Mouse (Mus musculus) heart, adult 2 months (tissue): ENCODE data around the gene Grhl3. TPM values are rescaled to one million over a fixed set of nuclear protein-coding genes. Genes with fewer than 3 reads are reported as not detected.

Source experiments
- DNase-seq, 2 experiments: peaks; one replicate each; pipeline ENCODE4 v3.0.0; 2021
- H3K27ac ChIP-seq: fragments of 200-600 bp; 2 replicates; pipeline ENCODE4 v1.8.1; 2022
- H3K27me3 ChIP-seq: fragments of 200-500 bp; 2 replicates; pipeline ENCODE4 v1.6.1; 2012; ENCODE audit warnings: mild to moderate bottlenecking, low read length, inconsistent platforms, mixed read lengths; ENCODE audit not compliant: control insufficient read depth, insufficient read depth
- H3K36me3 ChIP-seq: fragments of 200-500 bp; 2 replicates; pipeline ENCODE4 v1.6.1; 2012; ENCODE audit warnings: low read length, inconsistent platforms; ENCODE audit not compliant: control insufficient read depth, insufficient read depth
- H3K4me1 ChIP-seq: fragments of 200-500 bp; 2 replicates; pipeline ENCODE4 v1.6.1; 2011; ENCODE audit warnings: low read length; ENCODE audit not compliant: control insufficient read depth, insufficient read depth
- H3K4me3 ChIP-seq: fragments of 200-600 bp; 2 replicates; pipeline ENCODE4 v1.8.1; 2022
- H3K79me2 ChIP-seq: fragments of 200-500 bp; replicated peaks from 2 replicates; pipeline ENCODE4 v1.6.1; 2012; ENCODE audit warnings: mild to moderate bottlenecking, inconsistent platforms, low read length, moderate library complexity, mixed read lengths; ENCODE audit not compliant: control insufficient read depth, insufficient read depth
- H3K9ac ChIP-seq: fragments of 200-500 bp; 2 replicates; pipeline ENCODE4 v1.6.1; 2012; ENCODE audit warnings: low read depth, mild to moderate bottlenecking, control low read depth, inconsistent platforms, low read length, mixed read lengths
- CTCF ChIP-seq: fragments of 200-600 bp; IDR thresholded peaks from 2 replicates; pipeline ENCODE4 v1.8.1; 2022; ENCODE audit warnings: antibody characterized with exemption, mild to moderate bottlenecking, moderate library complexity
- EP300 ChIP-seq: fragments of 200-500 bp; IDR thresholded peaks from 2 replicates; pipeline ENCODE4 v1.6.1; 2011; ENCODE audit warnings: low read depth, low read length, control low read depth; ENCODE audit not compliant: insufficient read depth
- POLR2A ChIP-seq: fragments of 200-500 bp; IDR thresholded peaks from 2 replicates; pipeline ENCODE4 v1.6.1; 2011; ENCODE audit warnings: mild to moderate bottlenecking, low read depth, low read length, control low read depth; ENCODE audit not compliant: insufficient read depth
- WGBS: fragments of 180-500 bp; shearing (Covaris S2); methylation state at CpG from one replicate; pipeline ENCODE4 v1.1.7; 2018; 5-methylcytosine and 5-hydroxymethylcytosine counted together
- intact Hi-C: fragments of 180-260 bp; cut with DNase I; formaldehyde crosslinking; loops from one replicate; pipeline ENCODE4 v1.15.1; 2025
- polyA plus RNA-seq: library from polyadenylated mRNA; depleted of rRNA; stranded (reverse); fragments of >200 nt; gene quantifications from 2 replicates; pipeline ENCODE4 v1.2.3, GENCODE M21; 2012
- total RNA-seq, 2 experiments: library from RNA; stranded (reverse); gene quantifications; 2 replicates each; pipeline ENCODE4 v1.2.3; 2021

Grhl3 gene
- total and polyA plus RNA-seq, 3 experiments = 0.04 to 0.14 (median 0.08) TPM

DNA sequence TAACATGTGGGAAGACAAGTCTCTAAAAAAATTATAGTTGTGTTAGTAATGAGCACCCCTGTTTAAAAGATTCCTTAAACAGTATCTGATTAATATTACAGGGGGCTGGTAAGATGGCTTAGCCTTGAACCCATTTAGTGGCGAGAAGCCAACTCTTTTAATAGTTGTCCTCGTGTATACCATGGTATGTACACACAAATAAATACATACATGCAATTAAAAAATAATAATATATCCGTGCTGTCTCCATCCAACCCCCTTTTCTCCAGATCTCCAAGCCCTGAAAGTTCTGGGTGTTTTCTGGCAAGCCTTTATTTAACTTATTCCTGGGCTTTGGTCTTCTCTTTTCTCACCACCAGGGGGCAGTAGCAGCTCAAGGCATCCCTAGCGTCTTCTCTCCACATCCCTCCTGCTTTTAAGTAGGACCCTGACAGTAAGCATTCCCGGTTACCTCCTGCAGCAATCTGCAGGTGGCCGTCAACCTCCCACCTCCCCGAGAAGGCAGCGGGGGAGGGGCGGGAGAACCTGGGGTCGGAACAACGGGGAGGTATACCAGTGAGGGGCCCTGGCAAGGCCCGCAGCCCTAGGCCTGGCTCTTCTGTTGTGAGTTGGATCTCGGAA, 64.9 kb downstream of the Grhl3 start:
- intact Hi-C loops = loop anchor here (2.0 kb wide), 1 partner anchor 158 kb away; no protein-coding TSS in a partner anchor
- H3K9ac ChIP-seq = no peak overlapping the region
- H3K36me3 ChIP-seq = no peaks in the 10 kb centered on the region
- H3K79me2 ChIP-seq = no peaks in the 10 kb centered on the region
- H3K27ac ChIP-seq = no peak overlapping the region
- no peaks in the 10 kb centered on the region for H3K4me1 ChIP-seq
- no peaks in the 10 kb centered on the region for H3K27me3 ChIP-seq
- DNase-seq = peak; percentile 44 to 45
- 21% methylated on average over 13 of the region's 13 CpGs for WGBS
- H3K4me3 ChIP-seq = no peak overlapping the region
- 0 out of 2 replicates have a peak, but pooled peaks have one; percentile 14 for TF ChIP-seq EP300
- TF ChIP-seq CTCF = peak; percentile 87
- TF ChIP-seq POLR2A = no peak

GRCm38 (mm10) chr4:135507547-135508350, 65.7 kb downstream of the Grhl3 start:
- no peaks in the 10 kb centered on the region for H3K4me1 ChIP-seq
- H3K4me3 ChIP-seq = peak overlapping the region; percentile 36
- intact Hi-C loops = loop anchor here (2.0 kb wide), 1 partner anchor 159 kb away; no protein-coding TSS in a partner anchor
- H3K36me3 ChIP-seq = no peaks in the 10 kb centered on the region
- H3K27me3 ChIP-seq = no peaks in the 10 kb centered on the region
- no peak overlapping the region for H3K27ac ChIP-seq
- no peak for DNase-seq
- WGBS = 12% methylated on average over 22 of the region's 22 CpGs
- no peak for TF ChIP-seq POLR2A
- TF ChIP-seq CTCF = peak; percentile 77
- no peak for TF ChIP-seq EP300
- no peak overlapping the region for H3K9ac ChIP-seq
- H3K79me2 ChIP-seq = no peaks in the 10 kb centered on the region

DNA sequence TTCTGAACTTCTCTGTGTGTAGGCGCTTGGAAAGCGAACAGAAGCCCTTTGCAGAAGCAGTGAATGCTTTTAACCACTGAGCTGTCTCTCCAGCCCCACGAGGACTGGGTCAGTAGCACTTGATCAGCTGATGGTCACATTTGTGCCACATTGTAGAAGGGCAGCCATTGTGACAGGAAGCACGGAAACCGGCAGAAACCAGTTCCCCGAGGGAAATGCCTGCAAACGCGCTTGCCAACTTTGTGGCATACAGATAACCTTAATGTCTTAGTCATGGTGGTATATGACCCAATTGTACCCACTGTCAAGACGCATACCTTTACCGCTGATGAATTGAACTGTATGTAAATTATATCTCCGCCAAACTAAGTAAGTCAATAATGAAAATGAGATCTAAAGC, 67.6 kb downstream of the Grhl3 start:
- intact Hi-C loops = no loop called here
- no peak for DNase-seq
- Histone ChIP-seq H3K36me3 (no peaks in the 10 kb centered on the region), H3K27ac (no peak overlapping the region), H3K4me1 (no peaks in the 10 kb centered on the region), H3K27me3 (no peaks in the 10 kb centered on the region), H3K79me2 (no peaks in the 10 kb centered on the region), H3K4me3 (no peak overlapping the region), H3K9ac (no peak overlapping the region)
- 59% methylated on average over 11 of the region's 11 CpGs for WGBS
- TF ChIP-seq CTCF = no peak
- TF ChIP-seq POLR2A = no peak
- no peak for TF ChIP-seq EP300

- H3K27me3 ChIP-seq = no peaks in the 10 kb centered on the region
- no peaks in the 10 kb centered on the region for H3K36me3 ChIP-seq
- 46% methylated on average over 4 of the region's 4 CpGs for WGBS
- H3K27ac ChIP-seq = no peak overlapping the region
- DNase-seq = no peak
- H3K4me3 ChIP-seq = no peak overlapping the region
- intact Hi-C loops = no loop called here
- no peak for TF ChIP-seq EP300
- TF ChIP-seq POLR2A = no peak
- H3K9ac ChIP-seq = no peak overlapping the region
- H3K79me2 ChIP-seq = no peaks in the 10 kb centered on the region
- peaks cover 2% of the 10 kb centered on the region; the same call in 1 of the 2 replicates for H3K4me1 ChIP-seq
Measured at GRCm38 (mm10) chr4:135501587-135501986, 71.8 kb downstream of the Grhl3 start.

- intact Hi-C loops = no loop called here
- Histone ChIP-seq H3K27ac (no peak overlapping the region), H3K36me3 (no peaks in the 10 kb centered on the region), H3K9ac (no peak overlapping the region), H3K79me2 (no peaks in the 10 kb centered on the region), H3K4me1 (peaks cover 2% of the 10 kb centered on the region; the same call in 1 of the 2 replicates), H3K4me3 (no peak overlapping the region), H3K27me3 (no peaks in the 10 kb centered on the region)
- DNase-seq = no peak
- 78% methylated on average over 3 of the region's 3 CpGs for WGBS
- TF ChIP-seq CTCF (no peak), EP300 (no peak), POLR2A (no peak)
Measured at GRCm38 (mm10) chr4:135499831-135500230, 73.6 kb downstream of the Grhl3 start.

DNA sequence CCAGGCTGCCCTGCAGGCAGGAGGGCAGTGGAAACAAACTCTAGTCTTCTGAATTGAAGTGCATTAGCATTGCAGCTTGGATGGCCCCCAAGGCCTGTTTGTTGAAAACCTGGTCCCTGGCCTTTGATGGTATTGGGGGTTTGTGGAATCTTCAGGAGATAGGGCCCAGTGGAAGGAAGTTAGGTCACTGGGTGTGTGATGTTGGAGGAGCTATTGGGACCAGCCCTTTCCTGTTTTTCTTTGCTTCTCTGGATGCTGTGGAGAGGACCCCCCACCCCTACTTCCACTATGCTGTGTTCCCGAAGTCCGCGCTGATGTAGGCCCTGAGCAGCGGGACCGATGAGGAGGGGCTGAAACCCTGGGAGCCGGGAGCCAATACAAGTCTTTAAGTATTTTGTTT, 75.3 kb downstream of the Grhl3 start:
- WGBS = 57% methylated on average over 6 of the region's 6 CpGs
- Histone ChIP-seq H3K9ac (no peak overlapping the region), H3K79me2 (no peaks in the 10 kb centered on the region), H3K36me3 (no peaks in the 10 kb centered on the region), H3K27ac (peak overlapping the region; percentile 21), H3K4me3 (no peak overlapping the region), H3K4me1 (peaks cover 5% of the 10 kb centered on the region), H3K27me3 (no peaks in the 10 kb centered on the region)
- DNase-seq = peak in 1 of 2 experiments; percentile 27
- TF ChIP-seq CTCF (no peak), EP300 (0 out of 2 replicates have a peak, but pooled peaks have one; percentile 19)
- intact Hi-C loops = no loop called here
